Mouse (Mus musculus): ENCODE measurements at regions not wholly inside any gene's neighbourhood (a gene's known extent, or its start where the extent isn't known, plus 50 kb on each side); places are given as distances from the start of the nearest gene placed in this dataset.
"Not testable (repeated sequence)": the region's sequence is repeated elsewhere in the genome, so short reads cannot be mapped to it uniquely, and the experiment has no call there.

DNA sequence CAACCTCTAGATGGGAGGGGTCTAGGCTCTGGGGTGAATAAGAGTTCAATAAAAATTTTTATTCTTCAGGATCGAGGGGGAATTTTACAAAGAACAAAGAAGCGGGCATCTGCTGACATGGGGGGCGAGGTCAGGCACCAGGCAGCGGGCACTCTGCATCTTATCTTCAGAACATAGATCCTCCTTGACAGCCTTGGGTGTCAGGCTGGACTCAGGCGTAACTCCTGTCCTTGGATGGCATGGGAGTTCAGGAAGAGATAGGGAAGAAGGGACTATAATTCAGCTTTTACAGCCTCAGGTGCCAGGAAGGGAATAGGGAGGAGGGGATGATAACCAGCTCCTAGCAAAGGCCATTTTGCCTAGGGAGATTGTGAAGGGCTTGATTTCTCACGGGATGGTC is 753.1 kb downstream of the Gm10330 start:
- DNase-seq: not testable (repeated sequence)

DNA sequence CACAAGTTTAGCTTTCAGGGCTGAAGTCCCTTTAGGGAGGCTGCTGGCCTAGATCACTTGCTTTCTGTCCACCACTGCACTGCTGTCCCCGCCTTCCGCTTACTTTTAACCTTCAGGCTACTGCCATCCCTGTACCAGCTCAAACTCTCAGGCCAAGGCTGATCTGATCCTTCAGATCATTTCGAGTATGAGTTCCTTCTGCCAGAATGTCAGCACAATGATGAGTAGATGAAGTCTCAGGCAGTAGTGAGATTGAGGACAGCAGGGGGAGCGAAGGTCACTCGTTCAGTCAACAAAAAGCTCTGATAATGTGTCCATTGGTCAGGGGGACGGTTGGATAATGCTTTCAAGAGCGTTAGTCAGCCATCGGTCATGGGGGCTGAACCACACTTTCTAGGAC is 756.5 kb downstream of the Gm10330 start:
- DNase-seq: not testable (repeated sequence)

- peak; percentile 1 to 4 for DNase-seq
Measured at GRCm38 (mm10) chr12:23010199-23010598, 769.9 kb downstream of the Gm10330 start.

DNA sequence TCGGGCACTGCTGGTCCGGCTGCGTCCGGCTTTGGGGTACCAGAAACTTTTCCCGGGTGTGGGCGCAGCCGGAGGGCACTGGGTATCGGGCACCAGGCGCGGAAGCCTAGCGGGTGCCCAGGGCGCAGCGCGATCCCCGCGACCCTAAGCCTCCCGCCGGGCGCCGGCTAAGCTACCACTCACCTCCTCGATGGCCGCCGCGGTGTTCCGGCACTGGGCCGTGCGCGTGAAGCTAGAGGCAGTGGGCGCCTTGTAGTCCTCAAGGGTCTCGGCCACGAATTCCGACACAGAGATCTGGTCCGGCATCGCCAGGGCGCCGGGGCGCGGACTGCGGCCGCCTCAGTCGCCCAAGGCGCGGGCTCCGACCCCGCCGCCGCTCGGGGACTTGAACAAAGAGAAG is 770.4 kb downstream of the Gm10330 start:
- DNase-seq: not testable (repeated sequence)
